Mouse (Mus musculus) central nervous system, embryonic 11.5 days (tissue): ENCODE measurements around the gene Olfr1313. TPM values are rescaled to one million over a fixed set of nuclear protein-coding genes. Genes with fewer than 3 reads are reported as not detected.

Experiments used
- polyA plus RNA-seq: library from polyadenylated mRNA; depleted of rRNA; stranded (reverse); fragments of >200 nt; gene quantifications from 2 replicates; pipeline ENCODE4 v1.2.3, GENCODE M21; 2012; rRNA removed

The Olfr1313 gene
- polyA plus RNA-seq = not detected in 2 replicates

GRCm38 (mm10) chr2:112077743-112078142, at the start of gene Olfr1313:
Olfr1313 (minus strand) TSS chr2:112077843.

GRCm38 (mm10) chr2:112115340-112115739, 37.7 kb upstream of the Olfr1313 start, which contains the start of gene Olfr1315-ps1:
Olfr1315-ps1 (minus strand) TSS chr2:112115440.

GRCm38 (mm10) chr2:112096681-112097080, 19.0 kb upstream of the Olfr1313 start, which contains the start of gene Olfr1314:
Olfr1314 (minus strand) TSS chr2:112096781.

GRCm38 (mm10) chr2:112050138-112050537, 27.5 kb downstream of the Olfr1313 start, which contains the start of gene Olfr1312:
Olfr1312 (minus strand) TSS chr2:112050238.

GRCm38 (mm10) chr2:112024312-112024711, 53.3 kb downstream of the Olfr1313 start, which contains the start of gene Olfr1311:
Olfr1311 (minus strand) TSS chr2:112024412.

Other genes starting within 250 kb of the Olfr1313 start
- not detected in 2 replicates for gene Olfr1305, start 200.7 kb downstream of the Olfr1313 start, polyA plus RNA-seq
- gene Olfr1306, start 161.6 kb downstream of the Olfr1313 start, polyA plus RNA-seq = not detected in 2 replicates
- under 0.01 TPM in 1 of 2 replicates, not detected in the other for gene Olfr1307, start 128.4 kb downstream of the Olfr1313 start, polyA plus RNA-seq
- gene Olfr1308, start 112.9 kb downstream of the Olfr1313 start, polyA plus RNA-seq = not detected in 2 replicates
- gene Olfr1309, start 87.6 kb downstream of the Olfr1313 start, polyA plus RNA-seq = not detected in 2 replicates
- not detected in 2 replicates for gene Olfr1310, start 65.1 kb downstream of the Olfr1313 start, polyA plus RNA-seq
- not detected in 2 replicates for gene Olfr1311, start 53.4 kb downstream of the Olfr1313 start, polyA plus RNA-seq
- gene Olfr1312, start 27.6 kb downstream of the Olfr1313 start, polyA plus RNA-seq = not detected in 2 replicates
- gene Olfr1314, start 18.9 kb upstream of the Olfr1313 start, polyA plus RNA-seq = not detected in 2 replicates
- not detected in 2 replicates for gene Olfr1315-ps1, start 37.6 kb upstream of the Olfr1313 start, polyA plus RNA-seq
- not detected in 2 replicates for gene Olfr1316, start 57.1 kb upstream of the Olfr1313 start, polyA plus RNA-seq
- not detected in 2 replicates for gene Olfr1317, start 62.5 kb upstream of the Olfr1313 start, polyA plus RNA-seq
- not detected in 2 replicates for gene Olfr1318, start 76.4 kb upstream of the Olfr1313 start, polyA plus RNA-seq
- 30.2 and 30.4 TPM in 2 replicates for gene Lpcat4, start 161.6 kb upstream of the Olfr1313 start, polyA plus RNA-seq
- gene Nutm1, start 181.4 kb upstream of the Olfr1313 start, polyA plus RNA-seq = not detected in 2 replicates
- gene Nop10, start 184.1 kb upstream of the Olfr1313 start, polyA plus RNA-seq = 48.0 and 121 TPM in 2 replicates
- 26.2 and 33.4 TPM in 2 replicates for gene Slc12a6, start 188.0 kb upstream of the Olfr1313 start, polyA plus RNA-seq
- gene Gm21985, start 188.5 kb upstream of the Olfr1313 start, polyA plus RNA-seq = 0.04 TPM in 1 of 2 replicates, not detected in the other